Mouse (Mus musculus) neutrophil, adult 5-6 weeks (primary cell): Measurements from ENCODE around the gene Abcc8. TPM values are rescaled to one million over a fixed set of nuclear protein-coding genes. Genes with fewer than 3 reads are reported as not detected.

Experiments used
- ATAC-seq: fragments of 151-379, 151-347 bp; 2 replicates; pipeline ENCODE4 v1.8.0; 2017; ENCODE audit warnings: mild to moderate bottlenecking, moderate TSS enrichment; ENCODE audit not compliant: insufficient number of reproducible peaks, poor library complexity, low FRiP score, severe bottlenecking; ENCODE audit errors: extremely low read depth
- total RNA-seq: library from RNA; stranded (forward); fragments of 200-1000 nt; gene quantifications from 2 replicates; pipeline ENCODE4 v1.2.3, GENCODE M21; 2017

Abcc8 gene
- total RNA-seq = 0.35 TPM in 1 of 2 replicates, not detected in the other

GRCm38 (mm10) chr7:46179431-46180275 is at the start of gene Abcc8:
Gene Abcc8, minus strand, starts transcription at chr7:46180033.
- ATAC-seq = no peak

GRCm38 (mm10) chr7:46226936-46227335 is 47.1 kb upstream of the Abcc8 start:
- ATAC-seq = no peak

- no peak for ATAC-seq
Measured at GRCm38 (mm10) chr7:46226253-46226652, 46.4 kb upstream of the Abcc8 start.

- no peak for ATAC-seq
Measured at GRCm38 (mm10) chr7:46220591-46221129, 40.8 kb upstream of the Abcc8 start.

GRCm38 (mm10) chr7:46218415-46218814 is 38.6 kb upstream of the Abcc8 start:
- no peak for ATAC-seq

- ATAC-seq = no peak
Measured at GRCm38 (mm10) chr7:46216481-46216880, 36.6 kb upstream of the Abcc8 start.

- ATAC-seq = no peak
Measured at GRCm38 (mm10) chr7:46210276-46210675, 30.4 kb upstream of the Abcc8 start.

GRCm38 (mm10) chr7:46208131-46208530 is 28.3 kb upstream of the Abcc8 start:
- no peak for ATAC-seq

- no peak for ATAC-seq
Measured at GRCm38 (mm10) chr7:46204775-46205174, 24.9 kb upstream of the Abcc8 start.

GRCm38 (mm10) chr7:46204046-46204471 is 24.2 kb upstream of the Abcc8 start:
- no peak for ATAC-seq

GRCm38 (mm10) chr7:46201649-46202048 is 21.8 kb upstream of the Abcc8 start:
- no peak for ATAC-seq

GRCm38 (mm10) chr7:46200021-46200420 is 20.2 kb upstream of the Abcc8 start:
- ATAC-seq = no peak

GRCm38 (mm10) chr7:46195356-46195755 is 15.5 kb upstream of the Abcc8 start:
- ATAC-seq = no peak

- ATAC-seq = peak; percentile 17; the same call in 1 of the 2 replicates
Measured at GRCm38 (mm10) chr7:46184232-46184631, 4.4 kb upstream of the Abcc8 start.

- peak; percentile 63; the same call in 1 of the 2 replicates for ATAC-seq
Measured at GRCm38 (mm10) chr7:46181590-46181989, 1.8 kb upstream of the Abcc8 start.

GRCm38 (mm10) chr7:46168980-46169379 is 10.9 kb downstream of the Abcc8 start:
- ATAC-seq = peak; percentile 15; the same call in 1 of the 2 replicates

- ATAC-seq = peak; percentile 67
Measured at GRCm38 (mm10) chr7:46168402-46168801, 11.4 kb downstream of the Abcc8 start.

- ATAC-seq = no peak
Measured at GRCm38 (mm10) chr7:46167901-46168300, 11.9 kb downstream of the Abcc8 start.

- ATAC-seq = no peak
Measured at GRCm38 (mm10) chr7:46165876-46166275, 14.0 kb downstream of the Abcc8 start.

GRCm38 (mm10) chr7:46162731-46163130 is 17.1 kb downstream of the Abcc8 start:
- no peak for ATAC-seq
